Mouse (Mus musculus): ENCODE results near the gene Slc35d2.
A peak's percentile ranks its signal among the peaks of the same experiment; 100 is the strongest.
"Not testable (repeated sequence)": the region's sequence is repeated elsewhere in the genome, so short reads cannot be mapped to it uniquely, and the experiment has no call there.

The Slc35d2 gene

DNA sequence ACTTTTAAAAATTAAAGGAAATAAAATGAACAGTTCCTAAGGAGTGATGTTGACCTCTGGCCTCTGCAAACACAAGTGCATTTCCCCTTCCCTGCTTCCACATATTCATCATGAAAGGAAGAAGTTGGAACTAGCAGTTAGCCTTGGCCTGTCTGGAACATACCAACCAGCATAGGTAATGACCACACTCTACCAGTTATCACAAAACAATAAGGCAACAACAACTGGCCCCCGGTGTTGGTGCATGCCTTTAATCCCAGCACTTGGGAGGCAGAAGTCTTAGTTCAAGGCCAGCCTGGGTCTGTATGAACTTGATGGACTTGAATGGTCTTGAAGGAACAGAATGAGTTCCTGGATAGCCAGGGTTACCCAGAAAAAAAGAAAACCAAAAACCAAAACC lies 18.7 kb downstream of the Slc35d2 start:
- no peak for DNase-seq (ENCODE audit: low spot score)

DNA sequence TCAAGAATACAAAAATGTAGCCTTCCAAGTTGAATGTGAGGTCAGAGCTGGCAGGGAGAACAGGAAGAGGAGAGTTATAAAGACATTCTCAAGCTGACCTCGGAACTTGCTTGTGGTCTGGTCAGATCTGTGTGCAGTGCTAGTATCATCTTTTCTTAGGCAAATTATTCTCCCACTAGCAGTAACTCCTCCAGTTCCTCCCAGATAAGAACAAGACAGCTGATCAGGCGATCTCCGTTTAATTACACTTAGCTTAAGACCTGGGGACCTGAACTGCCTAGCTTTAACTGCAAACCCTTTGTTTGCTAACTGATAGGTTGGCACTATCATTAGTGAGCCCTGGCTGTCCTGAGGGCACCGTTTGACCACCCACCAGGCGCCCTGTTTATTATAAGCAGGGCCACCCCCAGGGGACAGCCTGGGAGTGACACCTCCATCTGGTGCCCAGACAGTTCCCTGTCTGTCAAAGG lies 20.8 kb downstream of the Slc35d2 start:
- DNase-seq (ENCODE audit: low spot score) = no peak

DNA sequence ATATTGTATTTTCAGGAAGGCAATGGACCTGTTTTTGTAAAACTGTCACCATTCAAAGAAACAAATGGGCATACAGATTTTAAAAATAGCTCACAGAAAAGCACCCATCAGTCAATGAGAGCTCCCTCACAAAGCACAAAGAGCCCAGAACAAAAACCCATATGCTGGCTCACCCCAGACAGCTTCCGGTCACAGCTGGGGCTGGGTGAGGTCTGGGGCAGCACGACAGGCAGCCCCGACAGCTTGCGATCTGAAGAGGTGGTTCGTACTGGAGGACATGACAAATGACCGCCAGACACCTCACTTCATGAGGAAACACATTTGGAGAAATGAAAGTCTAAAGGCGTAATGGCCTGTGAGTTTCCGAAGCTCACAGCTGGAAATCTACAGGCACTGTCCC lies 21.6 kb downstream of the Slc35d2 start:
- DNase-seq (ENCODE audit: low spot score) = no peak

DNA sequence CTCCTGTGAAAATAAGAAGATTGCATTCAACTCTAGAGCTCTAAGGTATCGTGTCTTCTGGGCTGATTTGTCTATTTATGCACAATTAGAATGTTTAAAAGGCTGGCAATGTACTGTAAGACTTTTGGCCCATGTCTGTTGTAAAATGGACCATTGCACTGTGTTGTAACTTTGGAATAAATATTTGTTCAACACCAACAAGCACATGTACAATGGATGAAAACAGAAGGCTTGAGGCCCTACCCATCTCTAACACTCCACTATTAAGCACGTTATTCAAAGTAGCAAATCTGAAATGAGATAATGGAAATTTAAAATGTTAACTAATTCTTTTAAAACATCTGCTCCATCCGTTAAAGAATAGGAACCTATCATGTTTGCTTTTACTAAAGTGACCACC lies 22.1 kb downstream of the Slc35d2 start:
- DNase-seq (ENCODE audit: low spot score) = no peak

DNA sequence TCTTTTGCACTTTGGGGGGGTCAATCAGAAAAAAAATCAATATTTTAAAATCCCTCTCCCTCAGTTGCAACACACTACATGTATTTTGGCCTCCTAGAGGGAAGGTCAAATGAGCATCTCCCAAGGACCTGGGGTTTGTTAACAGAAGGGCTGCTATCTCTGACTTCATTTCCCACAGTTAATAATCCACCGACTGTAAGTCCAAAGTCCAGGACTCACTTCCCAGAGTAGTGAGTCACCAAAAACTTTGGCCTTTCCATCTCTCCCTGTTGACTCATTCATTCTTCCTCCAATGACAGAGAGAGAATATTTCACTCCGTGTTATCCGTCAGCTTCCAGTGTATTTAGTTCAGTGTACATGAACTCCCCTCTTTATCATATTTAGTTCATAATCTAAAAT lies 23.5 kb downstream of the Slc35d2 start:
- no peak for DNase-seq (ENCODE audit: low spot score)

DNA sequence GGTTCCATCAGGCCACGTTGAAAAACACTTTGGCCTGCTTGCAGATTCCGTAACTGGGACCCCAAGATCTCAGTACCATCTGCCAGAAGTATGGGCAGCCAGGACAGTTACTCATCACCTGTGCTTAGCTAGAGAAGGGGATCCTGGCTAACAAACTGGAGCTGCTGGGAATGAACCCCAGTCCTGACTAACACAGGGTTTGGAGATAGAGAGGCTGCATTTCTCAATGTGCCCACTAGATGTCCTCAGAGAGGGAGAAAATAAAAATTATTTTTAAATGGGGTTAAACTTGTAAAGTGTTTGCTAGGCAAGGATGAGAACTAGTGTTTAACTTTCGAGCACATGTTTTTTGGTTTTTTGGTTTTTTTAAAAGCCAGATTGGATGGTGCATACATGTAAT lies 29.0 kb downstream of the Slc35d2 start:
- DNase-seq (ENCODE audit: low spot score) = peak; percentile 56

DNA sequence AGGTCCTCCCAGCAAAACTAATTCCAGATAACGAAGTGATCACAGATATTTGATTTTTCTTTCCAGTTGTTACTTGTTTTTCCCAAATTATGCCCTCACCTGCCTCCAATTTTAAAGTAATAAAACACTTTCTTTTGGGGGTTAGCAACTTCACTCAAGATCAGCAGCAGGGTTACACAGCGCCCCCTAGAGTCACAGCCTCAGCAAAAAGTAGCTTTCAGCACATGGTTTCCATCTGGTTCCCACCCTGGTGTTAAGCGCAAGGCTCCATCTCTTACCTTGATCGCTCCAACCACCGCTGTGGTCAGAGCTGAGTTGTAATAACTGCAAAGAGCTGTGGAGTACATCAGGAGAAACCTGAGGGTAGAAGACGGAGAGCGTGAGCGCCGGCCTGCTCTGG lies 30.2 kb downstream of the Slc35d2 start:
- no peak for DNase-seq (ENCODE audit: low spot score)

DNA sequence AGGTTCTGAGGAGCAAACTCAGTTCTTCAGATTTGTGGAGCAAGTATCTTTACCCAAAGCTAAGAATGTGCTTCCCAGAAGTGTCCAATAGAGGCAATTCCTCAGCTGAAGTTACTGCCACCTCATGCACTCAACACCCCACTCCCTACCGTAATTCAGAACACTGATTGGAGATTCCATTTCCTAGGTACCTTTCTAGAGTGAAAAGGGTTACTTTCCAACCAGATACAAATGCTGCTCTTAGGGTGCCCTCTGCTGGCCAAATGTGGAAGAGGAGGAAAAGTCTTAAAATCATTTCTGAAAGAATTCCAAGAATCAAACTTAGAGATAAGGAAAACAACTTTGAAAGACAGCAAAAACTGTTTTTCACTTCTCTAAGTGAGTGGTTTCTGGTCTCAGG lies 35.8 kb downstream of the Slc35d2 start:
- peak; percentile 83 for DNase-seq (ENCODE audit: low spot score)

DNA sequence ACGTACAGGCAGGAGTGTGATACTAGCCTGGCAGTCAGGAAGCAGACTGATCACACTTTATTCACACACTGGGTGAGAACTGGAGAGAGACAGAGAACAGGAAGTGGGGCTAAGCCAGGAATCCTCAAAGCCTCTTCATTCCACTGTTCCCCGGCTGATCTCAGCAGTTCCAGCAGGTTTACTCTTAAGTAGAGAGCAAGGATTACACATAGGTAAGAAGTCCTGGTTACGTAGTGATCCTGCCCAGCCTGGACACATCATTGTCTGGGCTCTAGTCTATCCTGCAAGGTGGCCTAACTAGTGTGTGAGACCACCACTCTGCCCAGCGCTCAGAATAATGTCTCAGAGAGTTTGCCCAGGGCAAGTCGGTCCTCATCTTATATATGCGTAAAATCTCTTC lies 36.4 kb downstream of the Slc35d2 start:
- no peak for DNase-seq (ENCODE audit: low spot score)

DNA sequence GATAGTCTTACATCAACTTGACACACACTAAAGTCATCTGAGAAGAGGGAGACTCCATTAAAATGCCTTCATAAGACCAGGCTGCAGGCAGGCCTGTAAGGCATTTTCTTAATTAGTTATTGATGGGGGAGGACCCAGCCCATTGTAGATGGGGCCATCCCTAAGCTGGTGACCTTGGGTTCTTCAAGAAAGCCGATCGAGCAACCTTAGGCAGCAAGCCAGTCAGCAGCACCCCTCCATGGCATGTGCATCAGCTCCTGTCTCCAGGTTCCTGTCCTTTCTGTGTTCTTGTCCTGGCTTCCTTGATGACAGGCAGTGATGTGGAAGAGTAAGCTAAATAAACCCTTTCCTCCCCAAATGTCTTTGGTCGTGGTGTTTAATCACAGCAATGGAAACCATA lies 37.0 kb downstream of the Slc35d2 start:
- DNase-seq (ENCODE audit: low spot score) = no peak

DNA sequence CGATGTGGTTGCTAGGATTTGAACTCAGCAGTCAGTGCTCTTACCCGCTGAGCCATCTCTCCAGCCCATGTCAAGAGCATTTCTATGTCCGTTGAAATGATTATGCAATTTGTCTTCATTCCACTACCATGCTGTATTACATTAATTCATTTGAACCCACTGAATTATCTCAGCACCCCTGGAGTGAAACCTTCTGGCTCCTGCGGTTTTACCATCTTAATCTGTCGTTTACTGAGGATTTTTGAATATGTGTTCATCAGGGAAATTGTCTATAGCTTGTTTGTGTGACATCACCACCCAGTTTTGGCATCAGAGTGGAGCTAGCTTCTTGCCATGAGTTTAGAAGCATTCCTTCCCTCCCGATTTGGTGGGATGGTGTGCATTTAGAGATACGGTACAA lies 38.2 kb downstream of the Slc35d2 start:
- DNase-seq (ENCODE audit: low spot score) = no peak

DNA sequence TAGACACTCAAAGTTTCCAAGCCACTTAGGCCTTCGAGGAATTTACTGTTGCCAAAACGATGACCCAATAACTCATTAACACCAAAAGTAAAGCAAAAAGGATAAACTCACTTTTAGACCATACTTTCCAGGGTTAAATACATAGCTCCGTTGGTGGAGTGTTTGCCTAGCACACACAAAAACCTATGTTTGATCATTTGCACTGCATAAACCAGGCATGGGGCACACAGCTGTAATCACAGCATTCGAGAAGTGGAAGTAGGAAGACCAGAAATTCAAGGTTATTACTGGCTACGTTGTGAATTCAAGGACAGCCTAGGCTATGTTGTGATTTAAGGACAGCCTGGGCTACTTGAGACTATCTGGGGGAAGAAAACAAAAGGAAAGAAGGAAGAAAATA lies 38.9 kb downstream of the Slc35d2 start:
- DNase-seq (ENCODE audit: low spot score) = no peak

DNA sequence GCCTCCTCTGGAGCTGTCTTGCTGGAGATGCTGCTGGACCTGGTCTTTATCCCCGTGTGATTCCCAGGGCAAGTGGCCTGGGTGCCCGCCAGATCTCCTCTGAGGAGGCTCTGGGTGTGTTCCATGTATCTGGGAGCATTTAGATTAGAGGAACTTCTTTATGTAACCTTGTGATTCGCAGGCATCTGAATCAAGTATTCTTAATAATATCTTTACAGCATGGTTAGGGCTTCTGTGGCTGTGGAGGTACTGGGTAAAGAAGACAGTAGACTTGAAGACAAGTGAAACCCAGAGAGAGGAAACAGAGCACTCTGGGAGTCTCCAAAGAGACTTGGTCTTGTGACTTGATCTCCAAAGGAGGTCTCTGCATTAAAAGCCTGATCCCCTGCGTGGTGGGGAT lies 40.0 kb downstream of the Slc35d2 start, which contains the start of gene Hsd17b3:
Gene Hsd17b3 (minus strand): TSS at position 101 of the 400 bp plus-strand sequence.
- DNase-seq (ENCODE audit: low spot score) = no peak

DNA sequence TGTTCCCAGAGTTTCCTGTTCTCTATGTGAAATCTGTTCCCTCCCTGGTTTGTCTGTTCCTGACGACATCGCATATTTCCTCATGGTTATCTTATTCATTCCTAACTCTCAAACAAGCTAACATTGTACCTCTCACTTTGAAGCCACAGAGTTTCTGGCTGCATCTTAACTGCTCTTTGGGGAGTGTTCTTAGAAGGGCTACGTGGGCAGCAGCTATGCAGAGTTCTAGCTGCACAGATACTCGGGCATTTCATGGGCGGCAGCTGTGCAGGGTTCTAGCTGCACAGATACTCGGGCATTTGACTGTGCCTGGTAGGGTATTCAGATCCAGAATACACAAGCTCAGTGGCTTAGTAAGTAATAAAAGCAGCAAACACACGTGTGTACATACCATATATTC lies 41.1 kb downstream of the Slc35d2 start:
- no peak for DNase-seq (ENCODE audit: low spot score)

DNA sequence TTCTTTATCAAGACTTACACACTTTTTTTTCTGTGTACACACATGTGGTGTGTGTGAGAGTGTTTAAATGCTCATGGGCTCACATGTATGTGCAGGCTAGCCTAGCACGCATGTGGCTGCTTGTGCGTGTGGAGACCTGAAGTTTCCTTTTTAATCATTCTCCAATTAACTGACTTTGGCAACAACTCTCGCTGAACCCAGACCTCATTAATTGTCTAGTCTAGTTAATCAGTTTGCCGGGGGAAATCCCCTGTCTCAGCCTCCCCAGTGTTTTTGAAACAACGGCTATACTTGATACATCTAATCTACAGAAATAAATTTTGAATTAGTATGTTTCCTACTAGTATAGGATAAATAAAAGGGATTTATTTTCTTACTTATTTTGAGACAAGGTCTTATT lies 43.1 kb downstream of the Slc35d2 start:
- no peak for DNase-seq (ENCODE audit: low spot score)

DNA sequence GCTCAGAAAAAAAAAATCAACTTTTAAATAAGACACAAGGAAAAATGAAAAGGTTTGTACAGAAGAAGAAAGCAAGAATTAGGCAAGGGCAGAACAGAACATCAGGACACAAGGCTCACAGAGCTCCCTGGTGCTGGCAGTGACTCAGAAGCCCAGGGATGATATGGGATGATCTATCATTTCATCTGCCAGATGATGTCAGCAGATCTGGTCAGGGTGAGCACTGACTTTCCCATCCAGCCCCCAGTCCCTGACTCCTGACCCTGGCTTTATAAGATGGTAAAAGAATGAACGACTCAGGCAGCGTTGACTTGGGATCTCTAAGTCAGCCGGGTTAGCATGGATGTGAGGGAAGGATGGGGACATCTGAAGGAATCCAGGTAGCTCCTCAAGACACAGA lies 45.8 kb downstream of the Slc35d2 start:
- no peak for DNase-seq (ENCODE audit: low spot score)

DNA sequence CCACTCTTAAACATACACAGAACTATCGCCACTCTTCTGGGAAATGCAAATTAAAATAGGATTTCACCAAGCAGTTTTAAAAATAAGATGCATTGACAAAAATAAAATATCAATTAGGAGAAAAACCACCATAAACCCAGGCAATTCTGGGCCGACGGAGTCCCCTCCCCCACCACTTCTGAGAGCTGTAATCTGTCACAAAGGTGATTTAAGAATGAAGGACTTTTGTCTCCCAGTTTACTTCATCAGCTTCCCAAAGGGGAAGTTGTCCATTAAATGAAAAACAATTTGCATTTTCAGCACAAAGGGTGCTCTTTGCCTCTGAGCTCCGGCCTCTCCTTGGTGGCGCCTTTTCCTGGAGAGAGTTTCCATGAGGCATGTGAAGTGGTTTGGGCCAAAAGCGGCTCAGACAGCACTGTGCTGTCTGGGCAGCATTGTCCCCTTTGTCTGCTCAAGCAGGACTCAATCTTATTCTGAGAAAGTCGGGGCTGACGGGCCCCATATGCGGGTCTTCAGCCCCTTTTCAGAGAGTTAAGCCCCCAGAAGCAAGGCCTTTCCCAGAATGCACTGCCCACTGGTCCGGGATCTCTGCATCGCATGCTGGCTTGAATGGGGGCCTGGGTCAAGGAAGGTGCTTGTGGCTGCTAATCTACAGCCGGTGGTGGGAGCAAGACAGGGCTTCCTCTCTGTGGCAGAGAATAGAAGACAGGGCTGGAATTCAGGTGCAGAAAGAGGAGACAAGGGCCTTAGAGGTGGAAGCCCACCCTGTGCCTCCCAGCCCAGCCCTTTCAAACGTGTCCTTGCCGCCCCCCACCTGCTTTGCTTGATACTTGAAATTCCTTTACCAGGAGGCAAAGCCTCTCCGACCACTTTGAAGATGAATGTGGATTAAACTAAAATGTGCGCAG lies 47.9 kb downstream of the Slc35d2 start:
- no peak for DNase-seq (ENCODE audit: low spot score)

DNA sequence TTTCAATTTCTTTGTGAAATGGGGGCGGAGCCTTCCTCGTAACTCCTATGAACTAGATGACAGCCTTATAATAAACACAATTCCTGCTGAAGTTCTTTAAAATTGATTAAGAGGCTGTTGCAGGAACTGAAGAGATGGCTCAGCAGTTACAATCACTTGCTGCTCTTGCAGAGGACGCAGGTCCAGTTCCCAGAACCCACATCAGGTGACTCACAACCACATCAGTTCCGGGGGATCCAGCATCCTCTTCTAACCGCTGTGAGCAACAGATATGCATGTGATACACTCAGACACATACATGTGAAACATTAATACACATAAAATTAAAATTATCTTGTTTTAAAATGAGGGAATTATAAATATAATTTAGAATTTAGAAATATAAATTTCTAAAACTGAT lies 51.6 kb downstream of the Slc35d2 start:
- DNase-seq (ENCODE audit: low spot score) = no peak

DNA sequence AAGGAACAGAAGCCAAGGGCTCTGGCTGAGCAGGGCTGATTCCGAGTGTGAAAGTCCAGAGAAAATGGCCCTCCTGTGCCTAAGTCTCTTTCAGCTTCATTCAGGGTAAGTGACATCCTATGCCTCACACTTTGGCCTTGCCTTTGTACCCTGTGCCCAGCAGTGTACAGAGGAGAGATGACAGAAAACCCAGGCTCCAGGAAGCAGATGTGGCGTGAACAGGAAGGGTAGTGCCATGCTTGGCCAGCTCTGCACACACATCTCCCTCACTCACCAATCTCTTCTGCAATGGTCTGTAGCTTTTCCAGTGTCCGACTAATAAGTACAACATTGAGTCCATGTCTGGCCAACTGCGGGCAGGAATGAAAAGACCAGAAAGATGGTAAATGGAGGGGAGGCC lies 53.1 kb downstream of the Slc35d2 start:
- DNase-seq (ENCODE audit: low spot score) = no peak

DNA sequence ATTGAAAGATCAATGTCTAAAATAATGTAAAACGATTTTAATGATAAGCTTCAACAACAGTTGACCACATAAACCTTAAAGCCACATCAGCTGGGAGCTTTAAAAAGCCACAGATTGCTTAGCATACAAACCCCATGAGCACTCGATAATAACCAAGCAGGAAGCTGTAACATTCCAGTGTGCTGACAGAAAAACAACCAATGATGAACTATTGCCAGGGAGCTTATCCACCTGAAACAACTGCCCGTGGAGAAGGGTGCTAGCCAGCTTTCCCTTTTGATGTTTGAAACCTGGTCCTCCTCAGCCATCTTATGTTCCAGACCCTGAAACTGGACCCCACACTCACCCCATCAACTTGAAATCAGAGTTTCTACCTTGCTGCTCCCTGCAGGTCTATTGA lies 62.5 kb downstream of the Slc35d2 start:
- DNase-seq (ENCODE audit: low spot score) = no peak

DNA sequence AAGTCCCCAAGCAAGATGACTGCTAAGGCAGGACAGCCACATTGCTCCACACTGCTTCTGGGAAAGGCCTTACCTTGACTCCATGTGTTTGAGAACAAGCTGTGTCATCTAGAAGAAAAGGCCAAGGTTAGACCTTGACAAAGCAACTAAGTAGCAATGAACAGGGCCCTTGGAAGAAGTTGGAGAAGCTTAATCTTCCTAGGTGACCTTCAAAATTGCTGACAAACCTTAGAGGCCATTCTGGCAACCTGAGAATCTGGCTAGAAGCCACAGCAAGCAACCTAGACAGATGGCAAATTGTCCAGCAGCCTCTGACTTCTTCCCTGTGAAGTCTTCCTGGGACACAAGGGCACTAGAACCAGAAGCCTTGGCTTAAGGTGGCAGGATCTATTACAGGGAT lies 64.9 kb downstream of the Slc35d2 start:
- no peak for DNase-seq (ENCODE audit: low spot score)

DNA sequence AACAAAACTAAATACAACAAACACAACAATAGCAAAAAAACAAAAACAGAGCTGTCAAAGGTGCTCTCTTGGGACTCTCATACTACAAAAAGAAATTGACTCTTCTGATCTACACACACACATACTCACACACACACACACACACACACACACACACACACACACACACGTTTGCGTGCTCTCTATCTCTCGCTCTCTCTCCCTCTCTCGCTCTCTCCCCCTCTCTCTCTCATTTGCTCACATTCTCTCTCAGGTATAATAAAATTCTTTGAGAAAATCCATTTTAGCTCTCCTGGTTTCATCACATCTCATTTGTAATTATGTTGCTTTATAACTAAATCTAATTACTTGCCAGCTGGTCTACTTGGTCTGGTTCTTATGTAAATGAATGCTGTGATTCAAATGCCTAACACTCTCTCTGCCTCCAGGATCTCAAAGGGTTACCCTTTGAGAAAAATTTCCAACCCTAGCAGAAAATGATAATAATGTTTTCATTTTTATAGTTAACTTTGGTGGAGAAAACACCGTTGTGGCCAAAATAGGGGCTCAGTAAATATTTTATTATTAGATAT lies 68.1 kb downstream of the Slc35d2 start:
- no peak for DNase-seq (ENCODE audit: low spot score)

DNA sequence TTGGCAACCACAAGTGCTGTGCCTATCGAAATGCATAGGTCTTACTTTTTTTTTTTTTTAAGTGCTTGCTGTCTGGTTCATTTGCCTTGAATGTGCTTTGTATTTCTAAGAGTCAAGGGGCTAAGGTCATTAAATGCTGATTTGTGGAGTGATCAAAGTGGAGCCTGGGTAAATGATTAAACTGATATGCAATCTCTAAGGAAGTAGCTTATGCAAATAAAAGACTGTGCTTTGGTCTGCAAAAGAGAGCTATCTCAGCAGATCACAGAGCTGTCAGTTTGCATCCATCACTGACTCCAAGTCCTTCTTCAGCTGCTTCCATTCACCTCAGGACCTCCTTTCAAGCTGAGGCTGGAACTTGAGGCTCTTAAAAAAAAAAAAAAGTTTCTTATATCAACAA lies 75.2 kb downstream of the Slc35d2 start:
- no peak for DNase-seq (ENCODE audit: low spot score)

DNA sequence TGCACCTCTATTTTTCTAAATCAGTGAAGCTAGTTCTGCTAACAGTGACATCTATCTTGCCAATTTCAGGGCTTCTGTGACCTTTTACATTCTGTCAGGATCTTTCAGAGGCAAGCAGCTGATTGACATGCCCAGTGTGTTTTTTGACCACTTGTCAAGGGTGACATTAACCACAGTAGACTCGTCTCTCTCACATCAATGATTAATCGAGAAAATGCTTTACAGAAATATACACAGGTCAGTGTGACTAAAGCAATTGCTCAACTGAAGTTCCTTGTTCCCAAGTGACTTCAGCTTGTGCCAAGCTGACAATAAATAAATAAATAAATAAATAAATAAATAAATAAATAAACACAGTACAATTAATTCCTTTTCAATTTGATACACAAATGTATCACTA lies 76.9 kb downstream of the Slc35d2 start:
- DNase-seq (ENCODE audit: low spot score) = not testable (repeated sequence)
